Mouse (Mus musculus) thymus, postnatal 25 days (tissue): ENCODE results near the gene Tchh.
"Not testable (repeated sequence)": the region's sequence is repeated elsewhere in the genome, so short reads cannot be mapped to it uniquely, and the experiment has no call there.

Source experiments
- DNase-seq: peaks from one replicate; pipeline ENCODE4 v3.0.0; 2022

The Tchh gene

DNA sequence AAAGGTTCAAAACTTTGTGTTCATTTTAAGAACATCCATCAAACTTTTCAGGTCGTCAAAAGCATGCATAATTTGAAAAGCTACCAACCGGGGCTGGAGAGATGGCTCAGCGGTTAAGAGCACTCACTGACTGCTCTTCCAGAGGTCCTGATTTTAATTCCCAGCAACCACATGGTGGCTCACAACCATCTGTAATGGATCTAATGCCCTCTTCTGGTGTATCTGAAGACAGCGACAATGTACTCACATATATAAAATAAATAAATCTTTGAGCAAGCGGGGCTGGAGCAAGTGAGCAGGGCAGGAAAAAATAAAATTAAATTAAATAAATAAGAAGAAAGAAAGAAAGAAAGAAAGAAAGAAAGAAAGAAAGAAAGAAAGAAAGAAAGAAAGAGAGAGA lies 52.6 kb downstream of the Tchh start:
- not testable (repeated sequence) for DNase-seq

DNA sequence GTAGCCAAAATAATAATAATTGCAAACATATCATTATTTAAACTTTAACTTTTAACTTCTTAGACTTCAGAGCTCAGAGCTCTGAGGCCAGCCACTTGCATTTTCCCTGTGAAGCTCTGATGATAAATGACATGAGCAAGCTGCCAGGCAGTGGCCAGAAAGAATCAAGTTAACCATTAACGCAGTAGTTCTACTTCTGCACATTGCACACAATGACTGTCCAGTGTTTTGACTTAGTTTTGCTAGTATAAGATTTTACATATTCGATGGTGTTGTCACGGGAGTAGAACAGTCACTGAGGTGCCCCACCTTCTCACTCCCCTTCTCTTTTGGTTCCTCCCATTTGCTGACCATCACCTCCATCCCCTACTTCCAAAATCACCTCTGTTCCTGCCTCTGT lies 55.0 kb downstream of the Tchh start:
- no peak for DNase-seq
